Mouse (Mus musculus) hindbrain, postnatal 0 days (tissue): Measurements from ENCODE around the gene Adam30. TPM values are rescaled to one million over a fixed set of nuclear protein-coding genes. Genes with fewer than 3 reads are reported as not detected.

Source experiments
- ATAC-seq: fragments of 200-750 bp; cut with Nextera tagmentation; 2 replicates; pipeline ENCODE4 v1.8.0; 2017; ENCODE audit warnings: mild to moderate bottlenecking, moderate TSS enrichment, moderate library complexity
- DNase-seq: peaks from one replicate; pipeline ENCODE4 v3.0.0-alpha.2; 2015; ENCODE audit warnings: low spot score
- H3K27ac ChIP-seq: fragments of 300-500 bp; sonication (generic); 2 replicates; pipeline ENCODE4 v1.5.1; 2014; ENCODE audit warnings: mild to moderate bottlenecking
- H3K27me3 ChIP-seq: fragments of 300-500 bp; sonication (generic); 2 replicates; pipeline ENCODE4 v1.6.1; 2014; ENCODE audit warnings: low read length, mixed read lengths; ENCODE audit not compliant: insufficient read depth
- H3K36me3 ChIP-seq: fragments of 300-500 bp; sonication (generic); 2 replicates; pipeline ENCODE4 v1.6.1; 2014; ENCODE audit warnings: low read length, mixed read lengths; ENCODE audit not compliant: insufficient read depth
- H3K4me1 ChIP-seq: fragments of 300-500 bp; sonication (generic); 2 replicates; pipeline ENCODE4 v1.6.1; 2014; ENCODE audit warnings: antibody characterized with exemption, low read length, mixed read lengths; ENCODE audit not compliant: insufficient read depth
- H3K4me2 ChIP-seq: fragments of 300-500 bp; sonication (generic); 2 replicates; pipeline ENCODE4 v1.6.1; 2014; ENCODE audit warnings: low read depth, mild to moderate bottlenecking, low read length, moderate library complexity, mixed read lengths
- H3K4me3 ChIP-seq: fragments of 300-500 bp; sonication (generic); 2 replicates; pipeline ENCODE4 v1.5.1; 2014; ENCODE audit warnings: low read length
- H3K9ac ChIP-seq: fragments of 300-500 bp; sonication (generic); replicated peaks from 2 replicates; pipeline ENCODE4 v1.6.1; 2014; ENCODE audit warnings: mild to moderate bottlenecking, low read length, moderate library complexity, mixed read lengths
- H3K9me3 ChIP-seq: fragments of 300-500 bp; sonication (generic); 2 replicates; pipeline ENCODE4 v1.6.1; 2016; ENCODE audit warnings: low read length, mixed read lengths
- CTCF ChIP-seq: IDR thresholded peaks from 2 replicates; pipeline ENCODE4 v1.5.1; 2016; ENCODE audit warnings: antibody characterized with exemption, control low read depth, low read depth
- WGBS: fragments of 180-500 bp; shearing (Covaris S2); extraction: QIAGEN DNeasy Blood & Tissue Kit; methylation state at CpG from one replicate; pipeline ENCODE4 v1.1.7; 2014; 5-methylcytosine and 5-hydroxymethylcytosine counted together
- polyA plus RNA-seq: library from polyadenylated mRNA; unstranded; fragments of >200 nt; fragmentation: Nextera tagmentation; extraction: Ambion mirVana; gene quantifications from 2 replicates; pipeline ENCODE4 v1.2.1, GENCODE M21; 2015
- total RNA-seq: library from RNA; depleted of rRNA; stranded (reverse); fragments of >200 nt; gene quantifications from 2 replicates; pipeline ENCODE4 v1.2.3, GENCODE M21; 2014

Gene Adam30
- total and polyA plus RNA-seq, 2 experiments from 2014 or later, result 0.10 TPM; not detected in 1

DNA sequence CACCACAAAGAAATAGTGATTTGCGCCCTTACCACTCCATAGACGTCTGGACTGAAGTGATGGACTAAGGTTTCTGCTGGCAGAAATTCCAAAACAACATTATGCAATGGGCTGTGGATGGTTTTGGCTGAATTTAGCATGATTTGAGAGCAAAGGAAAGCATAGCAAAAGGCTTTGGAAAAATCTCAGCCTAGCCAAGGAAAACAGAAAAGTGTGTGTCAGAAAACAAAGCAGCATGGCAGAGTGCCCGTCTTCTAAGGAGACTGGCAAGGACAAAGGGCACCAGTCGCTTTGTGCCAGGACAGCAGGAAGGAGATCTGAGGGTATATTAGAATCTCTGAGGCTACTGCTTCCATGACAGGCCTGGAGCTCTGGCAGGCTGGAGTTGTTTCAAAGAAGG is 17.9 kb downstream of the Adam30 start:
- Histone ChIP-seq H3K4me2 (no peak overlapping the region), H3K27ac (peak overlapping the region; percentile 56; the same call in 1 of the 2 replicates), H3K4me3 (no peak overlapping the region), H3K36me3 (no peaks in the 10 kb centered on the region), H3K9me3 (no peaks in the 10 kb centered on the region), H3K4me1 (no peaks in the 10 kb centered on the region; the same call in 1 of the 2 replicates), H3K9ac (no peak overlapping the region), H3K27me3 (no peaks in the 10 kb centered on the region)
- ATAC-seq, result peak; percentile 77
- peak; percentile 76 for DNase-seq
- 36% methylated on average over 4 of the region's 4 CpGs for WGBS
- TF ChIP-seq CTCF, result no peak

DNA sequence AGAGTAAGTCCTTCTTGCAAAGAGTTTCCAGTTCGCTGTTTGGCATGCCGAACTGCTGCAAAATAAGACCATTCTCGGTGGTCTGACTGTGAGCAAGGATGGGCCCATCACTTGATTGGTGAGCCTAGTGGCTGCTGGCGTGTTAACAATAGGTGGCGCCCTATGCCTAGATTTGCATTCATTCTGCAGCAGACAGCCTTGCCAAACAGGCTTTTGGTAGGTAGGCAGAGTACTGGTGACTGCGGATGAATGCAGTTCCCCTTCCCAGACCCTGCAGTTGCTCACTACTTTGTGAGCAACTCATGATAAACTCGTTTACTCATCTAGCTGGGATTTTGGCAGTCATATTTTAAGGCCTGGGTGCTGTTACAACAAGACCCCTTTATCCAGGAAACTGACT is 20.4 kb downstream of the Adam30 start:
- peak; percentile 75 for TF ChIP-seq CTCF
- Histone ChIP-seq H3K36me3 (no peaks in the 10 kb centered on the region), H3K9ac (no peak overlapping the region), H3K9me3 (no peaks in the 10 kb centered on the region), H3K4me3 (no peak overlapping the region), H3K4me1 (no peaks in the 10 kb centered on the region; the same call in 1 of the 2 replicates), H3K27ac (no peak overlapping the region), H3K27me3 (no peaks in the 10 kb centered on the region), H3K4me2 (no peak overlapping the region)
- DNase-seq, result peak; percentile 77
- 27% methylated on average over 7 of the region's 7 CpGs for WGBS
- ATAC-seq, result peak; percentile 64; the same call in 1 of the 2 replicates

DNA sequence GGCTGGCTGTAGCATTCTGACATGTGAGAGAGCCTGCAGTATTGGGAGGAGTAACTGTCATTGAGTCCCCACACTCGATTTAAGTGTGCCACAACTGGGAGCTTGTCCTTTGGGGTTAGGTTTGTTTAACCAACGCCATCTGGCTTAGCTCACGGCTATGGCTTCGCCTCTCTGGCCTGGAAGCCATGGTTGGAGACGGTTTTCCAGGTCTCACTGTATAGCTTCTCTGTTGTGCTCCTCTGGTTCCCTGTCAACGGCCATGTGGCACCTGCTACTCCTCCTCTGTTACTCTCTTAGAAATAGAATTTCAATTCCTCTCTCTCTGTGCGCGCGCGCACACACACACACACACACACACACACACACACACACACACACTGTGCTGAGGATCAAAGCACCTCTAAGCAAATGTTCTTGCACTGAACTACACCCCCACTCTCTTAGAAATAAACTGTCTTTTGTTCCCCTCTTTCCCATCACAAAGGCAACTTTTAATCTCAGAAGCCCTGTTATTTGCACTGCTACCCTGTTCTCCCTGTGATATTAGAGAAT is 24.8 kb downstream of the Adam30 start:
- 62% methylated on average over 10 of the region's 10 CpGs for WGBS
- Histone ChIP-seq H3K36me3 (no peaks in the 10 kb centered on the region), H3K27ac (no peak overlapping the region), H3K4me1 (no peaks in the 10 kb centered on the region), H3K9me3 (no peaks in the 10 kb centered on the region), H3K9ac (no peak overlapping the region), H3K27me3 (no peaks in the 10 kb centered on the region), H3K4me3 (no peak overlapping the region), H3K4me2 (no peak overlapping the region)
- DNase-seq, result no peak
- no peak for TF ChIP-seq CTCF
- ATAC-seq, result 0 out of 2 replicates have a peak, but pooled peaks have one; percentile 32

DNA sequence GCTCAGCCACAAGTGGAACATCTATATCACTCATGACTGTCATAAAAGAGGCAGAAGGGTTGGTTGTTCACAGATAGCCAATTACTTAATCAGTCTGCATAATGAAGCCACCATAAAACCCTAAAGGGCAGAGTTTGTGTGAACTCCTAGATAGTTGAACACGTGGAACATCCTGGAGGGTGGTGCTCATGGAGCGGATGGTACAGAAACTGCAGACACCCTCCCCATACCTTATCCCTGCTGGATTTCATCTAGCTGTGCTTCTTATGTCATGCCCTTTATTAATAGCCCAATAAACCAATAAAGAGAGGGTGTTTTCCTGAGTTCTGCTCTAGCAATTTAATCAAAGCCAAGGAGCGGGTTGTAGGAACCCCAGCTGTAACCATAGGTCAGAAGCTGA is 27.3 kb downstream of the Adam30 start:
- WGBS, result 92% methylated on average over 3 of the region's 3 CpGs

DNA sequence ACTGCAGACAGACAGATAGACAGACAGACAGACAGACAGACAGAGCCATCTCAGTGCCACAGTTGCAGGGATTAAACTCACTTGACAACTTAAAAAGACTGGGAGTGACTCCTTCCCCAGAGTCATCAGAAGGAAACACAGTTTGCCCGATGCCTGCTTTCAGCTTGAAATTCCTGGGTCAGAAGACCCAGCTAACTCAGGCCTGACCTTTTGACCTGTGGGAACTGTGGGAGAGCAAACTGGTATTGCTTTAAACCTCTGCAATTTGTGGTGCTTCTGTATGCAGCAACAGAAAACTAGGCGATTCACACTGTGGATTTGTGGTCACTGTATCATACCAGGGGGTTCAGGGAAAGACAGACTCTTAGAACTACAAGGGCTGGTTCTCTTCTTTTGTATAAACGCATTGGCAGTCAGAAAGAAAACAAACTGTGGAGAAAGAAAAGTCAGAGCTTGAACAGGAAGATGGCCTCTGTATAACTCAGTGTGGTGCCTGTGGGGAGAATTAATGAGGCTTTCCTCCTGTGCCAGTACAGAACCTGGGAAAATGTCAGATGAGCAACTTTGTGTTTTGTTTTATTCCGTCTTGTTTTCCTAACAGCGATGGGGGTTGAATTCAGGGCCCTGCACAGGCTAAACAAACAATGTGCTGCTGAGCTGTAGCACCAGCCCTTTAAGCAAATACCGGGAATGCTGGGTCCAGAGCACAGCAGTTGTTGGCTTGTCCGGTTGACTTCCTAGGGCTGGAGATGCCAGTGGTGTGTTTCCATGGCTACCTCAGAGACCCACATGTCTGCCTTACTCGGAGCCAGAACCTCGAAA is 37.5 kb downstream of the Adam30 start:
- H3K9ac ChIP-seq, result no peak overlapping the region
- no peaks in the 10 kb centered on the region for H3K36me3 ChIP-seq
- peaks cover 11% of the 10 kb centered on the region; the same call in 1 of the 2 replicates for H3K4me1 ChIP-seq
- WGBS, result 5% methylated on average over 9 of the region's 9 CpGs
- TF ChIP-seq CTCF, result no peak
- ATAC-seq (peak; percentile 92), DNase-seq (peak; percentile 74)
- peak overlapping the region; percentile 57; the same call in 1 of the 2 replicates for H3K27ac ChIP-seq
- no peak overlapping the region for H3K4me3 ChIP-seq
- H3K27me3 ChIP-seq, result no peaks in the 10 kb centered on the region
- H3K9me3 ChIP-seq, result no peaks in the 10 kb centered on the region
- H3K4me2 ChIP-seq, result no peak overlapping the region

More for the DNA sequence above, 27.3 kb downstream of the Adam30 start:
- H3K9ac ChIP-seq, result no peak overlapping the region
- no peak for ATAC-seq
- no peaks in the 10 kb centered on the region for H3K36me3 ChIP-seq
- no peaks in the 10 kb centered on the region for H3K4me1 ChIP-seq
- H3K27me3 ChIP-seq, result no peaks in the 10 kb centered on the region
- H3K27ac ChIP-seq, result no peak overlapping the region
- no peak overlapping the region for H3K4me2 ChIP-seq
- no peak for DNase-seq
- H3K9me3 ChIP-seq, result no peaks in the 10 kb centered on the region
- no peak overlapping the region for H3K4me3 ChIP-seq
- TF ChIP-seq CTCF, result no peak

DNA sequence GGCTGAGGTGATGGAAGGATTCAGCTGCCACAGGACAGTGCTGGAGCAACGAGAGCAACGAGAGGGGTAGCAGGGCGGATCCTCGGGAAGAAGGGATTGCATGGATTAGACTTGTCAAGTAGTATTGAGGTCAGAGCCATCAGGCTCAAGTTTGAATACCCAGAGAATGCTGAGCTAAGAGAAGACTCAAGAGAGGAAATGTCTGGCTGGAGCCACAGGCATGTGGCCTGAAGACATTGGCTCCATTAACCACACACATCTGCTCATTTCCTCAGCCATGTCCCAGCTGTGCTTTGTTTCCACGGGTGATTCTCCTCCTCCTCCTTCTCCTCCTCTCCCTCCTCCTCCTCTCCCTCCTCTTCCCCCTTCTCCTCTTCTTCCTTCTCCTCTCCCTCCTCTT is 39.3 kb downstream of the Adam30 start:
- H3K4me2 ChIP-seq, result no peak overlapping the region
- no peak overlapping the region for H3K4me3 ChIP-seq
- DNase-seq (no peak), ATAC-seq (no peak)
- H3K36me3 ChIP-seq, result no peaks in the 10 kb centered on the region
- no peak for TF ChIP-seq CTCF
- H3K27ac ChIP-seq, result no peak overlapping the region
- WGBS, result 74% methylated on average over 5 of the region's 5 CpGs
- H3K4me1 ChIP-seq, result peaks cover 11% of the 10 kb centered on the region; the same call in 1 of the 2 replicates
- H3K9ac ChIP-seq, result no peak overlapping the region
- H3K9me3 ChIP-seq, result no peaks in the 10 kb centered on the region
- no peaks in the 10 kb centered on the region for H3K27me3 ChIP-seq
